Mouse (Mus musculus) urinary bladder, postnatal 14 days (tissue): ENCODE measurements at regions not wholly inside any gene's neighbourhood (a gene's known extent, or its start where the extent isn't known, plus 50 kb on each side); places are given as distances from the start of the nearest gene placed in this dataset.
A peak's percentile ranks its signal among the peaks of the same experiment; 100 is the strongest.

Source experiments
- DNase-seq: peaks from one replicate; pipeline ENCODE4 v3.0.0; 2021; ENCODE audit warnings: low spot score

DNA sequence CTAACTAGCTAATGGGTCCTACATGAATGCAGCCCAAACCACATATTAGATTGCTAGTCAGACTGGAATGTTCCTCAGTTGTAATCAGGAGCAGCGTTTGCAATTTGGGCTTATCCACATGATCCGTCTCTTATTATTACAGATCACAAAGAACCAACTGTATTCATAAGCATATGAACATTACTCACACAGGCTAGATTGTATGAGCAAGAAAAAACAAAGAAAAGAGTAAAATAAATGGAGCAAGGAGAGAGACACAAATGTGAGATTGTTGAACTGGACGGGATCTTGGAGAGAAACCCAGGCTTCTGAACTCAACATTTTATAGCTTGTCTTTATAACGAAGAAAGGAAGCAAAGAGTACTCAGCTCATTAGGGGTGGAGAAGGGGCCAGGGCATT lies 148.0 kb upstream of the Dusp10 start:
- no peak for DNase-seq

DNA sequence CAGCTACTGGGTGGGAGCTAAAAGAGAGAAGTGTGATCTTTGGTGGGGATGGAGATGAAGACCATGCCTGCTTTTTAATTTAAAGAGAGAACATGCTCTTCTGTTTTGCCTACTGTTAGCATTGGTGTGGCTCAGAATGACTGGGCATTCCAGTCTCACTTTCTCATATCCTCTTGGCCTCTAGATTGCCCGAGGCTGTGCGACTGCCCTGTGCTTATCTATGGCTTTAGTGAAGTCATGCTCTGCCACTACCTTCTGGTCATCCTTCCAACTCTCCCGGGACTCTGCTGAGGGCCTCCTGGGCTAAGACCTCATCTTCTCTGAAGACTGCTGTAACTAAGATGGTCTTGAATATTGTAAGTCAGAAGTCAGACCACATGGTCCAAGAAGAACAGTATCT lies 147.5 kb upstream of the Dusp10 start:
- no peak for DNase-seq

DNA sequence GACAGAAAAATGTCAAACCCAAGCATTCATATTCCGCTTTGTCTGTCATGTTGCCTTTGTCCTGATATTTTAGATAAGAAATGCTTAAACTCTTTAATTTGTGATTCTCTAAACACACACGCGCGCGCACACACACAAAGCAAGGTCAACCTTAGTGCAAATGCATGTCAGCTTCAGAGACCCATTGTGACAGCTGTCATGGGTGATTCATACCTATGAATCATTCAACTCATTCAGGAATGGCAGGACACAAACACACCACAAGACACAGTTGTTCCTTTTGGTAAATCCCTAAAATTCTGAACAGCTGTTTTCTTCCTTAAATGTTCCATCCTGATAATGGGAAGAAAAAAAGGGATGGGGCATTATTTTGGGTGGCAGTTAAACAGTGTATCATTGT lies 144.1 kb upstream of the Dusp10 start:
- no peak for DNase-seq

DNA sequence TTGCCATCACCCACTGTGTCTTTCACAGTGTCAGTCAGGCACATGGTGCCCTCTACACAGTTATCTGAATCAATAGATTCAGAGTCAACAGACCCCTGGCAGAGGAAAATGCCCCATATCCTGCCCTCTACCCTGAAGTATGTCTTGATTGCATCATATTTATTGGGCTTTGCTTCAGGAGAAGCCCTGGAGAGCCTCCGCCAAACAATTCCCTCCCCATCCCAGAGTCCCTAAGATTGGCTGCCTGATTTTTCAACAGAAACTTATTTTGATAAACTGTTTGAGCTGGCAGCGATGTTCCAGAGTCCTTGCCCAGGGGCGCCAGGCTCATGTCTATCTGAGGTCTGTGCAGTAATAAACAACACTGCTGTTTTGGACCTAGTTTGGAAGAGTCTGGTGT lies 117.2 kb upstream of the Dusp10 start:
- no peak for DNase-seq

DNA sequence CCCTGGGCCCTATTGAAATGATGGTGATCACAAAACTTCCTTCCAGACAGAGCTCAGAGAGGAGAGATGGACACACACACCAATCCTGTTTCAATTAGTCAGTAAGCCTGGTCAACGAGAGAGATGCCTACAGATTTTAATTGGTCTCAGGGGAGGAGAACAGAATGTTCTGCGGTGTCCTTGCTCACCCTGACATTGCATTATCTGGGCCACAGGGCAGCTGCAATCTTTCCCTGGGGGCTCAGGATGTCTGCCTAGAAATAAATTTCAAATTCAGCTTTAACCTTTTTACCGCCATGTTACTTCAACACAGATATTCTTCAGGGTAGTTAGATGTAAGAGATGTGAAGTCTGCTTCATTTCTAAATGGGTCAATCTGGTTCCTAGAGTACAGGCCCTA lies 115.0 kb upstream of the Dusp10 start:
- DNase-seq: no peak

DNA sequence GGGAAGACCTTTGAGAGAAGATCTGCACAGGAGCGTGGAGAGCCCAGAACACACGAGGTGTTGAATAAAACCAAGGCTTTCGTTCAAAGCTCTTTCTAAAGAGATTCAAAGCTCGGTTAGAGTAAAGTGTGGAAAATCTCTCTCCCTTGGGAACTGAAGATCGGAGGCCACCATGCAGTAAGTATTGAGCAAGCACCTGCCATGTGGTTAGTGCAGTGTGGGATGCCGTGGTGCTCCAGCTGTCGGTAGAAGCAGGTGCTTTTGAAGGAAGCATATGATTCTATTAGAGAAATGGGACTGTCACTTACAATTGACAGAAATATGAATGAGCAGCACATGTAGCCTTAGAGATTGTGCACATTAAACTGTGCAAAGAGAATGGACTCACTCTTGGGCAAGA lies 108.5 kb upstream of the Dusp10 start:
- no peak for DNase-seq

DNA sequence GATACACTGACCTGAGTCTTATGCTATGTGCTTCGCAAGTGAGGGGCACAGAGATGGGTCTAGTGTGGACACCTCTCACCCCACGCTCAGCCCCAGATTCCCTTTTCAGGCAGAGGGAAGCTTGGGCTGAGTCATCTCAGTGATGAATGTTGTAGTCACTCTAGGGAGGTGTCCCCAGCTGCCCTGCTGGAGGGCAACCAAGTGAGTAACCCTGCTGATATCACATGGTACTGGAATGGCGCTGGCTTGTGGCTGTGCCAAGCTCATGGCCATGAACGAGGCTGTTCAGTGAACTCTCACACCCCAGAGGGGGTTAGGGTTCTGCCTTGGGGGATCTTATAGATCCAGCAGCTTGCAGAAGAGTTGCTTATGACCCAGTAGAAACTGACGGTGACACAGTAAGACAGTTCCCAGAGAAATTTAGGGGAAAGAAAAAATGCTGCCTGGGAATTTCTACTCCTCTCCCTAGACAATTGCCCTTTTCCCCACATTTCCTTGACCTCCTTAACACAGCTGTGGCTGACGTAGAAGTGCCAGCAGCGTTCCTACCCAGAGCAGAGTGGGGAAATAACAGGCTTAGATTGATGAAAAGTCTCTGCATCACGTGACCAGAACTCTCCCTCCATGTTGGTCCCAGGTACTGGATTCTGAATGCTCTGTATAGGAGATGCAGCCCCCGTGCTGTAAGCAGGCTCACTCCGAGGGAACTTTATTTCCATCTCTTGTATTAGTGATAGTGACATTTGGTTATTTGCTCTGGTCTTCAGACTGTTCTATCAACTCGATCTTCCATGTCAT lies 107.6 kb upstream of the Dusp10 start:
- DNase-seq: peak; percentile 46

DNA sequence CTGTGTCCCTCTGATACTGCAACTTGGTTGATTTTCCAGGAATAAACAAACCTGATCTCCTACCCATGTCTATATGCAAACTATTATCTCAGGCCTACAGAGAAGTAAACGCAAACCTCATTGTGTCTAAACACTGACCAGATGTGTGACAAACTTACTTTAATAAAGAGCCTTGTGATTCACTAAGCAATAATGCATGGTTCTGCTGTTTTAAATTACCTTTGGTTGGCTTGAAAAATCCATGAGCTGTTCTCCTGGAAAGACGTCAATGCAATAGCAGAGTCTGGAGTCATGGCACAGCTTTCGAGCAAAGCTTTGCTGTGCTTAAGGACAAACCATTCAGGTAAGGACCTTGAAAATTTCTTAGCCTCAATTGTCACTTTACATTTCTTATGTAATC lies 95.4 kb upstream of the Dusp10 start:
- no peak for DNase-seq

DNA sequence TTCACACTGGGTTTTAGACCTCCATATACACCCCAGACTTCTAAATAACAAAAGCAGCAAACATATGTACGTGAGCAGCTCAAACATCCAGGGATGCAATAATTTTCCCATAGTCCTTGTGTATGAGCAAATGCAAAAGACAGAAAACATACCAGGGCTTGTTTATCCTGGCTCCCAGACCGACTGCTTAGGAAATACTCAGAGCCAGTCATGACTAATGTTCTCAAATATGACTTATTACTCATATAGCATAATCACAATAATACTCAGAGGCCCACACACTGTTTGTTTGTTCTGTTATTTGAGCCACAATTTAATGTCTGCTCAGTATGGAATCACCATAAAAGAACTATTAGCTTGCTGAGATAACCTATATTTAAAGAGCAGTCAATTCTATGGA lies 91.8 kb upstream of the Dusp10 start:
- no peak for DNase-seq

DNA sequence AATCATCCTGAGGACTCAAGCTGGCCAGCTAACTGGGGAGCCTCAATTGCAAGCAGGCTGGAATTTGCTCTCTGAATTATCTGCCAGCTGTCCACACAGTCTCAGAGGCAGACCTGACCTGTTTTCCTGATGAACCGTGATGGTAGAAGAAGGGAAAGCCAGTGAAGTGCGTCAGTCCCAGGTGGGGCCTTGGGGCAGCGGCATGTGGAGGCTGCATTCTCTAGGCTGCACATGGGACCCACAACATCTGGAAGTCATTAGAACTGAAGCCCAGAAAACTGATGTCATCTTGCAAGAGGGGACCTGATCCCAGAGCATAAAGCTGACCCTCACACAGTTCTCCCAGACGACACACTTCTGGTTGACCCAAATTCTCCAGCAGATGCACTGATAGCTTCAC lies 84.6 kb upstream of the Dusp10 start:
- DNase-seq: no peak

DNA sequence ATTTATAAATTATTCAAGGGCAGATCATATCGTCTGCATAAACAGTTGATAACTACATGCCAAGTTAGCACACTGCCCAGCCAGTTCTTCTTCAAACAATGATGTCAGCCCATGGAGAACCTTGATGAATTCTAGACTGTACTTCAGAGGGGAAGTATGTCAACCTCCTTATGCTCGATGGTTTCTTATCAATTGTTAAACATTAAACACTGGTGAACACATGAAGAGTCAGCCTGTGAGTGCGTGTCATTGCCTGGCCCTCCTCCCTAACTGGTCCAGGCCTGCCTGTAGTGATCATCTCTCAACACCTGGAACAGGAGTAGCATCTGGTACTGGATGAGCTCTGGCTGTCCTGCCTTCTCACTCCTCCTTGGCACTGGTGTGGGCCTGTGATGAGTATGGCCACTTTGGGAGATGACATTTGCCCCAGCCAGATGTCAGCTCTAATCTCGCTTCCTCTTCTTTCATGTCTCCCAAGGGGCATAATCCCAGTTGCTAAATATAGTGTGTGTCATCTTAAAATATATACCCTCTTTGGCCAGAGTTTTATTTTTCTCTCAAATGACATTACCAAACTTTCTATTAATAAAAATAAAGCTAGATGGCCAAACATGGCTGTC lies 82.6 kb upstream of the Dusp10 start:
- DNase-seq: peak; percentile 35

DNA sequence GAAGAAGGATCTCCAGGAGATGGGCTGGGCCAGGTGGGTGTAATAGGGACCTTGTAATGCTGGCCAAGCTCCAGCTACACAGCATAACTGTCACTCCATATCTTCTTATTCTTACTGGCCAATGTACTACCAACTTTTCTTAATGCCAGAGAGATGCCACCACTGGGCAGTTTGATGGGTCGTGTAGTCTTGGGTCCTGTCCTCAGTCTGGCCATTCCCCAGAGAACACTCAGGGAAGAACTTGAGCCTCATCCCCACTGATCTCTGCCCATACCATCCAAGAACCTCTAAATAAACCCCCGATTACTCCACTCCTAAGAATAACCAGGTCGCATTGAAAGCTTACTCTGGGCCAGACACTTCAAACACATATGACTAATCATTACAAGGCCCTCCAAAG lies 82.0 kb upstream of the Dusp10 start:
- DNase-seq: no peak

DNA sequence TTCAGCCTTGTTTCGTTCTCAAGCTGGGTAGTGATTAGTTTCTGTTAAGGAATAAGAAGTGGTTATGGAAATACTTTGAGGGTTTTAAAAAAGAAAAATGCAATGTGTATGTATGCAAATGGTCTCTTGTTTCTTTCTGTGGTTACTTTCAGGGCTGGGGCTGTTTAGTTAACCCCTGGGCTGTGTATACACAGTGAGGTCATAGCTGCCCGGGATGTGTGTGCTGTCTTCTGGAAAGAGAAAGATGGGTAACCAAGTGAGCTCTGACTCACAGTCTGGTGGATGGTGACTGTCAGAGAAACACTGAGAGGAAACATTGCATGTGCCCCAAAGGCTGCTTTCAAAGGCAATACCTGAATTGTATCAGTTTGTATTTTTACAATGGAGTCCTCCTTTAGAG lies 79.3 kb upstream of the Dusp10 start:
- DNase-seq: no peak

DNA sequence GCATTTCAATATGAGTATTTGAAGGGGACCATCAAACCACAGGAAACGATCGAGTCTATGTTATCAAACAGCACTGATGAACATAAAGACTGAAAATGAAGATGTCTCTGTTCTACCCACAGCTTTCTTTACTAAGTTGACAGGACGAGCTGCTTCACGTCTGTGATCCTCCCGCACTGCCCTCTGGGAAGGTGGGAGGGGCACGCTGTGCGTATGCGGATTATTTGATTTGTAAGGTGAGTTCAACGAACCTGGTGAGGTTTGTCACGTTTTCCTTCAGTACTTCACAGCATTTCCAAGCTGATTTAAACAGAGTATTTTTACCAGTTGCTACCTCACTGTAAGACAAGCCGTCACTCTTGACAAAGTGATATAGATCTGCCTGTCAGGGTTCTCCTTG lies 75.9 kb upstream of the Dusp10 start:
- no peak for DNase-seq

DNA sequence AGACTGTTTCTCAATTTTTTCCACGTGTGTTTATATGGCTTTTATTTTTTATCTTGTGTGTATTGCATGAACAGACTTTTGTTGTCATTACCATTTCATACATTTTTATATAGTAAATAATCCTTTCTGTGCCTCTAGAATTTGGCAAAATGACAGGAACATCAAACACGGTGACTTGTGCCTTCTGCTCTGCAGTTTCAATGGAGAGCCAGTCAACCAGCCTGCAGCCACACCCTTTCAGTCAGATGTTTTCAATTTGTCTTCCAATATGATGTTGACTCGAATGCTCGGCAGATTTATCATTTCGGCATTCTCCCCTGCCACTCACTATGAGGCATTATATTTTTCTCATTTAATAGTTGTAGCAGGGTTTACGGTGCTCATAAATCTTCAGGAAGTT lies 74.7 kb upstream of the Dusp10 start:
- DNase-seq: no peak

DNA sequence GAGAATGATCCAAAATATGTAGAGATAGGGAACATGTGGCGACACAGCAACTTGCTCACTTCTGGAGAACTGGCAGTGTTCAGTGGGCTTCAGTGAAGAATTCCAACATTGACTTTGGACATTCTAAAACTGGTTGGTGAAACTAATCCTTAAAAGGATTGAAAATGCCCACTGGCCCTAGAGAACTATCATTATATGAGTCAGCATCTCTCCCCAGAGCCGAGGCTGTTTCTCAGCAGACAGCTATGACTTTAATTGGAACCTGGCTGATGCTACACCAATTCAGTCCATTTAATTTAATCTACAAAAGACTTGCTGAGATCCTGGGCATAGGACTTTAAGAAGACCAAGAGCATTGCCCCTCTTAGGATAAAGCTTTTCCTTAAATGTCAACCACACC lies 72.4 kb upstream of the Dusp10 start:
- DNase-seq: no peak

DNA sequence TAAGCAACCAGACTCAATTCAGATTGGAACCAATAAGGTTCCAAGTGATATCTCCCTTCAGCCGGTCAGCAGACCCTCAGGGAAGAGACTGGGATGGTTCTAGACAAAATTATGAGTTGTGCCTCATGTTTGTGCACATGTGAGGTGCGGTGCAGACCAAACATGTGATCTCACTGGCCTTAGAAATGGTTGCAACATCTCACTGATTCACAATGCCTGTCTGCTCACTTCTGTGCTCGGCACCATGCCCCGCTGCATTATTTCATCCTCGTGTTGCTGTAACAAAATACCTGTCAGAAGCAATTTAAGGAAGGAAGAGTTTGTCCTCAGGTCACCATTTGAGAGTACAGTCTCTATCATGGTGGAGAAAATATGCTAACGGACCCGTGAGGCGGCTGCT lies 66.9 kb upstream of the Dusp10 start:
- no peak for DNase-seq

DNA sequence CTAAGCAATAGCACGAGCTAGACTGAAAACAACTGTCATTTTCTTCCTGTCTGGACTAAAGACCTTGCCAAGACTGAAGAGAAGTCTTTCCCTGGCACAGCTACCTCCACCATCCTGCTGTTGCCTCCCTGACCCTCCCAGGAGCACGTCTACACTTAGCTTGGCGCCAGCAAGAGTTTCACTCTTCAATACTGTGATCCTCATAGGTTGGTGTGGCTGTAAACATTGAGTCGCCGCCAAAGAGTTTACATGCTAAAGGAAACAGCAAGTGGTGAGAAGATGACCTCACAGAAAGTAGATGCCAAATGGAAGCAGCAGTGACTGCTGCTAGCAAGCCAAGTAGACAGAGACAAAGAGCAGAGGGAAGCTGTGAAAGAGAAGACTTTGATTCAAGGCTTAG lies 66.0 kb upstream of the Dusp10 start:
- peak; percentile 8 for DNase-seq

DNA sequence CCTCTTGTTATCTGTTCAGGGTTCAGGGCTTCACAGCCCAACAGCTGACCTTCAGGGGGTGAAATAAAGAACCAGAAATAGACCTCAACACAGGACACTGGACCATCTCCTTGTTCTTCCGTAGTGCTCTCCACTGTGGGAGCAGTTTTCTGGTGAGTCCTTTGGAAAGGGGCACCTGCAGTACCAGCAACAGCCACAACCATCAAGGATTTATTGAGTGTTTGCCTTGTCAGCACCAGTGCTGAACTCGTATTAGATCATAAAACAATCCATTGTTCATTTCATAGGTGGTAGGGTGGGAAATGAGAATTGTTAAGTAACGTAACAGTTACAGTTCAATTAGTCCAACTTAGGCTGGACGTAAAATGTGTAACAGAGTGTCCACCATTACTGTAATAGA lies 63.9 kb upstream of the Dusp10 start:
- DNase-seq: no peak

DNA sequence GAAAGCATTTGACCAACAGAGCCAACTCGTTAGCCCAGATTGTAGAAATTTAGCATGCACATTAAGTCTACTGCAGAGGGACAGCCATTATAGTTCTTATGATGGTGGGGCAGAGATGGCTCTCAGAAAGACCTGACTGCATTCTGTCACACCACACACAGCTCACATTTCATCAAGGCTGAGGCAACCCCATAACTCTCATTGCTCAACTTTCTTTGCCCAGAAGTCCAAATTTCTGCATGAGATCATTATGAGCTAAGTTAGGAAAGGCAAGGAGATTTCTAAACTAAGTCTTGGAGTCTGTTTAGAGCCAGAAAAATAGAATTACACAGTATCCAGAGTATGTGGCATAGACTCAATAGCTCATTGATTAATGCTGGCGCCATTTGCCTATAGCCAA lies 59.0 kb upstream of the Dusp10 start:
- DNase-seq: no peak

DNA sequence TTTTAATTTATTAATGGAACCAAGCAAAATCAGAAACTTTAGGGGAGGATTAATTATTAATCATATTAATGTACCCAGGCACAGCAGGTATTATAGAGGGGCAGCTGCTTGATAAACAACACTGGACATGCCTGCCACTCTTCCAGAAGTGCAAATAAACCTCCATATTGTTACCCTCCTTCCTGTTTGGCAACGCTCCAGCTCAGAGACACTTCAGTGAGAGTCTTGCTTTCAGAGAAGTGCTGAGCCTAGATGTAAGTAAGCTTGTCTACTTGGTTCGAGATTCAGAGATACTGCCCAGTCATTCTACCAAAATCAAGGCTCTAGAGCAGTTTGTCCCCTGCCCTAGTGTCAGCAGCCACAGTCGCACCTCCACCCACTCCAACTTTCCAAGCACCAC lies 56.7 kb upstream of the Dusp10 start:
- DNase-seq: no peak

DNA sequence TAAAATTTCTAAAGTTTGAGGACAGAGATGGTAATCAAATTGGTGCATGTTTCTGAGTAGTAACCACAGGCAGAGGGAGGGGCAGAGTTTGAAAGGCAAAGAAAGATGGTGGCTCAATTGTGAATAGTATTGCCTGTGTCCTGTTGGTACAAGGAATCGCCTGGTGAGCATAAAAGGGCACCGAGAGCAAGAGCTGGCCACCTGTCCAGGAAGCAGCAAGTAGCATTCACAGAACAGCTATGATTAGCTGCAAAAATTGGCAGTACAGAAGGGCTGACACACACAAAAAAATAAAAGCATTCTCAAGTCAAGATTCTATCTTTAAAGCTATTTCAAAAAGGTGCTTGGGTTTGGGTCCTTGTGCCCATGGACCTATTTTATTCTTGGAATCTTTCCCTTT lies 51.7 kb upstream of the Dusp10 start:
- no peak for DNase-seq

DNA sequence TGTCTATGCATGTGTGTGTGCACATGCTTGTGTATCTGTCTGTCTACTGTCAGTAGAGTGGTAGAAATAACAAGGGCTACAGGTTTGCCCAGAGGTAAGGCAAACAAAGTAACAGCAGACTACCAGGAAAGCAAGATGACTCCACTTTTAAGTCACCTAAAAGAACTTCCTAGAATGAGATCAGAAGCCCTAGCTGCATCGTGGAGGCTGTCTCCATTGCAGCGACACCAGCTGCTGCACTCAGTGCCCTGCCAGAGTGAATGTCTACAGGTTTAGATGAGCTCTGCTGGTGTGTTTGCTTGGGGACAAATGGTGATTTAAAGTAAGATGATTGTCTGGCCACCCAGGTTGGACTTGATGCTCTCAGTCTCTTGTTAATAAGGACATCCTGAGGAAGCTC lies 50.6 kb upstream of the Dusp10 start:
- no peak for DNase-seq

DNA sequence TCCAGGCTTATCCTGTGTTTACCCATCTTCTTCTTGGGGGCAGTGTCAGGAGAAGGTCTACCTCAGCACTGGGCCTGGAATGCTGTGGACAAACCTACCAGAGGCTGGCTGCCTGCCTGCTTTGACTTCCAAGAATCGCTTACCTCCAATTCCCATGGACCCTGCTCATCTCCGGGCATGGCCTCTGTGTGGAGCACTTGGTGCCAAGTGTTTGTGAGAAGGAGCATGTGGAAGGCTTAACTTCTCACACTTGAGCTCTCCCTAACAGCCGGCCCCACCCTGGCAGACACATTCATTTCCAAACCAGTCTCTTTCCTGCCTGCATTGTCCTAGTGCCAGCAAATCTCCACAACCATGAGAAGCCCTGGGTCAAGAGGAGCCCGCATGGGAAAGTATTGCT lies 49.8 kb upstream of the Dusp10 start:
- DNase-seq: no peak
